Mouse (Mus musculus): ENCODE data around the gene Dgkh. TPM values are rescaled to one million over a fixed set of nuclear protein-coding genes. Genes with fewer than 3 reads are reported as not detected.
"Not testable (repeated sequence)": the region's sequence is repeated elsewhere in the genome, so short reads cannot be mapped to it uniquely, and the experiment has no call there.

The Dgkh gene
- polyA plus RNA-seq, 1 experiment from 2014 or later, result 1.2 TPM

DNA sequence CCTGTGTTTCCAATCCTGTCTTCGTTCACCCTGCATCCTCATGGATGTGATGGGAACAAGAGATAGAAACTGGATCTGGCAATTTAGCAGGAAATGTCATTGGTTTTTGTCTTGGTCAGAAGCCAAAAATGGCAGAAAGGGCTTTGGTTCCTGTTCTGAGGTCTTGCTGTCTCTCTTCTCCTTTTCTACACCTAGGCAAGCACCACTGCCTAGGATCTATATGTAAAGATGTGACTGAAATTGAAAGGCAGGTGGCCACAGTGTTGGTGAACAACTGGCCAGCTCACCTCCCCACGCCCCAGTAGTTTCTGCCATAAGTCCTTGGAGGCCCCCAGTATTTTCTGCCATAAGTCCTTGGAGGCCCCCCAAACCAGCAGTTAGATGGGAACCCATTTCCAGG is 16.1 kb upstream of the Dgkh start:
- WGBS, result 76% methylated on average over 2 of the region's 2 CpGs
- no peaks in the 10 kb centered on the region for H3K4me1 ChIP-seq (replicated peaks; ENCODE audit: control insufficient read depth, insufficient read depth, low read length)
- H3K9me3 ChIP-seq (ENCODE audit: control insufficient read depth, low read length), result no peaks in the 10 kb centered on the region
- H3K27me3 ChIP-seq (replicated peaks; ENCODE audit: control insufficient read depth, insufficient read depth, low read length), result no peaks in the 10 kb centered on the region
- no peak overlapping the region for H3K4me3 ChIP-seq (ENCODE audit: low read depth, low read length)
- H3K36me3 ChIP-seq (ENCODE audit: control insufficient read depth, insufficient read depth, low read length), result no peaks in the 10 kb centered on the region
- H3K4me2 ChIP-seq, result no peak overlapping the region
- ATAC-seq (replicated peaks; ENCODE audit: low FRiP score) (no peak), DNase-seq (ENCODE audit: low spot score) (no peak)
- H3K27ac ChIP-seq (ENCODE audit: low read depth, low read length), result no peak overlapping the region
- no peak overlapping the region for H3K9ac ChIP-seq (ENCODE audit: low read depth, low read length)

DNA sequence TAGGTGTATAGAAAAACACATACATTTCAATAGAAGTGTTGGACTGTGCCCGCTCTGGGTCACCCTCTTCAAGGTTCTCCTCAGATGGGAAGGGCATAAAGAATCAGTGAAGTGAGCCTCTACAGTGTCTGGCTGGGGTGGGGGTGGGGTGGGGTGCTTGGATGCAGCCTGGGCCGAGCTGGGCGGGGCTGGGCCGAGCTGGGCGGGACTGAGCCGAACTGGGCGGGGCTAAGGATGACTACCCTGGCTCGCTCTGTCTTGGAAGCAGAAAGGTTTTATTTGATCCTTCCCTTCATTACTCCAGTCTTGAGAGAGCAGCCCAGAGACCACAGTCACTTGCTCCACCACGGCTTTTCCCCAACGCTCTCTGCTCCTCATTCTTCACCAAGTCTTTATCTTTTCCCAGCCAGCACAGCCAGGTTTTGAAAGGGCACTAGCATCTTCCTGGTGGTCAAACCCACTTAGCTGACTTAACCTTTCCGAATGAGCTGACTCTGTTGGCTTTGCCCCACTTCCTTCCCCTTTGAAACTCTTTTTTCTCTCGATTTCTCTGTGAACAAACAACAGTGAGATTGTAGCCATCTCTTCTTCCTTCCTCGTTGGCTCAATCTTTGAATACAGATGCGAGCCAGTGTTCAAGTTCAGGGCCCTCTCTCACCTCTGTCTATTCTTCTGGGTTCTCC is 15.5 kb upstream of the Dgkh start:
- no peak overlapping the region for H3K27ac ChIP-seq (ENCODE audit: low read depth, low read length)
- H3K4me3 ChIP-seq (ENCODE audit: low read depth, low read length), result no peak overlapping the region
- DNase-seq (ENCODE audit: low spot score), result no peak
- 36% methylated on average over 14 of the region's 14 CpGs for WGBS
- ATAC-seq (replicated peaks; ENCODE audit: low FRiP score), result peak; percentile 61; the same call in 1 of the 2 replicates
- no peaks in the 10 kb centered on the region for H3K36me3 ChIP-seq (ENCODE audit: control insufficient read depth, insufficient read depth, low read length)
- H3K9me3 ChIP-seq (ENCODE audit: control insufficient read depth, low read length), result no peaks in the 10 kb centered on the region
- H3K4me1 ChIP-seq (replicated peaks; ENCODE audit: control insufficient read depth, insufficient read depth, low read length), result no peaks in the 10 kb centered on the region
- H3K9ac ChIP-seq (ENCODE audit: low read depth, low read length), result no peak overlapping the region
- H3K4me2 ChIP-seq, result no peak overlapping the region
- H3K27me3 ChIP-seq (replicated peaks; ENCODE audit: control insufficient read depth, insufficient read depth, low read length), result no peaks in the 10 kb centered on the region

DNA sequence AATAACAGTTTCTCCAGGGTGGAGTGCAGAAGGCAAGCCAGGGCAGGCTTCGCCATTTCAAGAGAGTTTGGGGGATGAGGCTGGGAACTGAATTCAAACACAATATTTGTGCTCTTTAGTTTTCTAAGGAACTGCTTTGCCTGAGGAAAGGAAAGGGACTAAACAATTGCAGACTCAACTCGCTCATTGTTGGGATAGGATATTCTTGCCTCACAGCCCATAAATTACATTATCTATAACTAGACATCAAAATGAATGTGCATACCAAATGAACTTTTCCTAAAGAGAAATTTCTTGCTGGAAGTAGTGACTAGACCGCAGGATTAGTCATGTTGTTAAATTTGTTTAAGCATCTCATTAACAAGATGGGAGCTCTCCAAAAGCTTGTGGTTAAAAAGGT is 14.9 kb upstream of the Dgkh start:
- no peak overlapping the region for H3K4me3 ChIP-seq (ENCODE audit: low read depth, low read length)
- DNase-seq (ENCODE audit: low spot score) (no peak), ATAC-seq (replicated peaks; ENCODE audit: low FRiP score) (no peak)
- no peaks in the 10 kb centered on the region for H3K4me1 ChIP-seq (replicated peaks; ENCODE audit: control insufficient read depth, insufficient read depth, low read length)
- H3K27me3 ChIP-seq (replicated peaks; ENCODE audit: control insufficient read depth, insufficient read depth, low read length), result no peaks in the 10 kb centered on the region
- no peak overlapping the region for H3K9ac ChIP-seq (ENCODE audit: low read depth, low read length)
- no peak overlapping the region for H3K27ac ChIP-seq (ENCODE audit: low read depth, low read length)
- H3K36me3 ChIP-seq (ENCODE audit: control insufficient read depth, insufficient read depth, low read length), result no peaks in the 10 kb centered on the region
- H3K9me3 ChIP-seq (ENCODE audit: control insufficient read depth, low read length), result no peaks in the 10 kb centered on the region
- H3K4me2 ChIP-seq, result no peak overlapping the region
- 83% methylated on average over 3 of the region's 3 CpGs for WGBS

DNA sequence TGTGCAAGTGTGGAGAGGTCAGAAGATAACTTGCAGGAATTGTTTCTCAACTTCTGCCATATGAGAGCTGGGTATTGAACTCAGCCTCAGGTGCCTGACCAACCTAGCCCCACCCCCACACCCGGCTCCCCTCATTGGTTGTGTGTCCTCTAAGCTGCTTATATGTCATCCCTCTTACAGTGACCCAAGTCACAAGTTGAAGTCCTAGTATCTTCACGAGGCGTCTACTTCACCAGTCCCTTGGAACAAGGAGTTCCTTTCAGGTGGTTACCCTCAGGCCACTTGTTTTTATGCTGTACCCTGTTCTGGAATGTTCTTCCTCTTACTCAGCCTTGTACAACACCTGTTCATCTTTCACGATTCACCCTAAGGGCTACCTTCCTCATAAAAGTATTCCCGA is 2.0 kb upstream of the Dgkh start:
- DNase-seq (ENCODE audit: low spot score) (no peak), ATAC-seq (replicated peaks; ENCODE audit: low FRiP score) (no peak)
- Histone ChIP-seq H3K9ac (ENCODE audit: low read depth, low read length) (no peak overlapping the region), H3K27me3 (replicated peaks; ENCODE audit: control insufficient read depth, insufficient read depth, low read length) (peaks cover 39% of the 10 kb centered on the region), H3K9me3 (ENCODE audit: control insufficient read depth, low read length) (no peaks in the 10 kb centered on the region), H3K27ac (ENCODE audit: low read depth, low read length) (no peak overlapping the region), H3K4me1 (replicated peaks; ENCODE audit: control insufficient read depth, insufficient read depth, low read length) (peaks cover 3% of the 10 kb centered on the region; the same call in 1 of the 2 replicates), H3K4me3 (ENCODE audit: low read depth, low read length) (no peak overlapping the region), H3K36me3 (ENCODE audit: control insufficient read depth, insufficient read depth, low read length) (no peaks in the 10 kb centered on the region), H3K4me2 (no peak overlapping the region)
- WGBS, result 60% methylated on average over 5 of the region's 5 CpGs

DNA sequence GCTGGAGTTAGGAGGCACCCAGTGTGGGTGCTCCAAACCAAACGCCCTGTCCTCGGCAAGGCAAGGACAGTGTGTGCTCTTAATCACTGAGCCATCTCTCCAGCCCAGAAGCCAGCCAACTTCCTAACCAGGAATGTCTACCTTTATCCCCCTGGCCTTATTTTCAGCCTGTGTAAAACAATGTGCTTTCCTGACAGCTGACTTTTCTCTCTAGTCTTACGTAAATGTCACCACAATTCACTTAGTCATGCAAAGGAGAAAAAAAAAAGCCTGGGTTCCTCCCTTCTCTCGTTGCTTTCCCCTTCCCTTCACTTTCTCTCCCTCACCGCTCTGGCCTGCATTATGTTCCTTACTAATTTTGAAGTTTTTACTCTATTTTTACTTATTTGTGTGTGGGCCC is 1.6 kb upstream of the Dgkh start:
- DNase-seq (ENCODE audit: low spot score); H3K9ac ChIP-seq (ENCODE audit: low read depth, low read length); H3K4me3 ChIP-seq (ENCODE audit: low read depth, low read length); H3K9me3 ChIP-seq (ENCODE audit: control insufficient read depth, low read length); ATAC-seq (replicated peaks; ENCODE audit: low FRiP score); H3K27ac ChIP-seq (ENCODE audit: low read depth, low read length); H3K4me1 ChIP-seq (replicated peaks; ENCODE audit: control insufficient read depth, insufficient read depth, low read length); H3K36me3 ChIP-seq (ENCODE audit: control insufficient read depth, insufficient read depth, low read length); H3K4me2 ChIP-seq: not testable (repeated sequence)
- 42% methylated on average over 5 of the region's 5 CpGs for WGBS
- H3K27me3 ChIP-seq (replicated peaks; ENCODE audit: control insufficient read depth, insufficient read depth, low read length), result peaks cover 39% of the 10 kb centered on the region

DNA sequence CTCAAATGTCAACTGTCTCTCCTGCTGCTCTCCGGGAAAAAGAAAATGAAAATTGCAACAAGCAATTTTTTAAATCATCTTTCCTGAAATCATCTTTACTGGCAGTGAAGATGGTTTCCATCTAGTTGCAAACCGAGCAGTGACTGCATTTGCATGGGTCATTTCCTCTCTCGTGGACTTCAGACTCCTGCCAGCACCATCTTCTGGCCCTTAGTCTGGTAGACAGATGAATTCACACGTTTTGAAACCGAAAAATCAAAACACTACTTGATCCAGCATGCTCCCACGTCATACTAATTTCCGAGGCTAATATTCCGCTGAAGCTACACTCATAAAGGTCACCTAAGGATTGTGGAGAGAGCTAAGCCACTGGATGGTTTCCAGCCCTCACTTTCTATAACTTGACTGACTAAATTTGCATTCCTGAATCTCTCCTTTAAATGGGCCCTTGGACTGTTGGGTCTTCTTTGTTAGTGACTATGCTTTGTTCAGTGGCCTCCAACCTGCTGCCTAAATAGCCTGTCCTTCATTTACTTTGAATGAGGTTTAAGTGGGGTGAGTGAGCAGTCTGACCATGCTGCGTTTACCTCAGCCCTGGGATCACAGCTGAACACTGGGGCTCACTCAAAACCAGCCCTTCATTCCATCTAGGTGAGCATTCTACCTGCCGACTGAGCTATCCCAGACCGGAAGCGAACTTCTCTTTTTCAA is 945 bp upstream of the Dgkh start:
- peak overlapping the region; percentile 97 for H3K4me2 ChIP-seq
- WGBS, result 37% methylated on average over 12 of the region's 12 CpGs
- H3K4me3 ChIP-seq (ENCODE audit: low read depth, low read length), result peak overlapping the region; percentile 72
- ATAC-seq (replicated peaks; ENCODE audit: low FRiP score), result no peak
- peak overlapping the region; percentile 75; the same call in 1 of the 2 replicates for H3K9ac ChIP-seq (ENCODE audit: low read depth, low read length)
- H3K9me3 ChIP-seq (ENCODE audit: control insufficient read depth, low read length), result no peaks in the 10 kb centered on the region
- H3K27ac ChIP-seq (ENCODE audit: low read depth, low read length), result no peak overlapping the region
- peaks cover 39% of the 10 kb centered on the region for H3K27me3 ChIP-seq (replicated peaks; ENCODE audit: control insufficient read depth, insufficient read depth, low read length)
- no peaks in the 10 kb centered on the region for H3K36me3 ChIP-seq (ENCODE audit: control insufficient read depth, insufficient read depth, low read length)
- peaks cover 3% of the 10 kb centered on the region; the same call in 1 of the 2 replicates for H3K4me1 ChIP-seq (replicated peaks; ENCODE audit: control insufficient read depth, insufficient read depth, low read length)
- no peak for DNase-seq (ENCODE audit: low spot score)

DNA sequence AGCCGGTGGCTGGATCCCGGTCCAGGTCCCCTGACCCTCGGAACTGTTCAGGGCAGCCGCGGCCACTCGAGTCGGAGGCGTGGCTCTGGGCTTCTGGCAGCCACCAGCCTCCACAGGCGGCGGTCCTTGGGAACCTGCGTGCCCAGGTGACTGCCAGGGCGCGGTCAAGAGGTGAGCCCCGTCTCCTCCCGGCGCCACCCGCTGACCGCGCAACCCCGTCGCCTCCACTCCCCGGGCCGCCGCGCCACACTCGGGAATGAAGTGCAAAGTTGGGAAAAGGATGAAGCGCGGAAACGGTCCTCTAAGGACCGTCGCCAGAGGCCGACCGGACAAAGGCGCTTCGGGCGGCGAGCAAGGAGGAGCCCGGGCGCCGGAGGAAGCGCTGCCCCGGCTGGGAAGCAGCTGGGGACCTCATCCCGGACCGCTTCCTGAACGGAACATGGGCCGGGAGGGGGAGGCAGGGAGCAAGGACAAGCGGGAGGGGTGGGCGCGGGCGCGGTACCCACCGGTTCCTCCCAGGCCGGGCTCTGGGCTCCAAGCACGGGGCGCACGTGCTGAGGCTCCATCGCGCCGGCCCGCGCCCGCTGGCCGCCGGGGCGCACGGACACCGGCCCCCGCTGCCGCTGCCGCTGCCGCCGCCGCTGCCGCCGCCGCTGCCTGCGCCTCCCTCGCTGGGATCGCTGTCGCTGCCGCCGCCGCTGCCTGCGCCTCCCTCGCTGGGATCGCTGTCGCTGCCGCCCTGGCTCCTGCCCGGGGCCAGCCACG is 542 bp downstream of the Dgkh start:
- Histone ChIP-seq H3K4me1 (replicated peaks; ENCODE audit: control insufficient read depth, insufficient read depth, low read length) (peaks cover 3% of the 10 kb centered on the region; the same call in 1 of the 2 replicates), H3K4me2 (peak overlapping the region; percentile 97), H3K9me3 (ENCODE audit: control insufficient read depth, low read length) (no peaks in the 10 kb centered on the region), H3K36me3 (ENCODE audit: control insufficient read depth, insufficient read depth, low read length) (no peaks in the 10 kb centered on the region), H3K27ac (ENCODE audit: low read depth, low read length) (0 out of 2 replicates have a peak overlapping the region, but pooled peaks have one; percentile 38), H3K9ac (ENCODE audit: low read depth, low read length) (peak overlapping the region; percentile 75), H3K27me3 (replicated peaks; ENCODE audit: control insufficient read depth, insufficient read depth, low read length) (peaks cover 39% of the 10 kb centered on the region), H3K4me3 (ENCODE audit: low read depth, low read length) (peak overlapping the region; percentile 72)
- peak; percentile 66 for ATAC-seq (replicated peaks; ENCODE audit: low FRiP score)
- peak; percentile 65 for DNase-seq (ENCODE audit: low spot score)
- WGBS, result under 1% methylated on average over 60 of the region's 90 CpGs

DNA sequence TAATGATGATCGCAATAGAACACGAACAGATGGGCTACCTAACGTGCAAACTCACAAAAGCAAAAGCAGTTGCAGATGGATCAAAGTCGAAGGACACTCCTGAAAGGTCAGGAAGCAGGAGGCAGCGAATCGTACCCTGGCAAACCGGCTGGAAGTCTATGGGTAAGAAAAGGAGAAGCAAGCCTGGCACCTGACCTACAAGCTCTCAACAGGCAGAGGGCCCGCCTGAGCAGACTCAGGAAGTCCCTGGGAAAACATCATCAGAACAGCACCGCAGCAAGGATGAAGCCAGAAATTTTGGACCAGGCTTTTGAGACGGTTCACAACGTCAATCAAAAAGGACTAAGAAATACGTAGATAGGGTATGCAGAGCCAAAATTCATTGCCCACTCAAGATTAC is 1.3 kb downstream of the Dgkh start:
- Histone ChIP-seq H3K36me3 (ENCODE audit: control insufficient read depth, insufficient read depth, low read length) (no peaks in the 10 kb centered on the region), H3K9ac (ENCODE audit: low read depth, low read length) (no peak overlapping the region), H3K4me1 (replicated peaks; ENCODE audit: control insufficient read depth, insufficient read depth, low read length) (peaks cover 3% of the 10 kb centered on the region; the same call in 1 of the 2 replicates), H3K9me3 (ENCODE audit: control insufficient read depth, low read length) (no peaks in the 10 kb centered on the region), H3K27me3 (replicated peaks; ENCODE audit: control insufficient read depth, insufficient read depth, low read length) (peaks cover 39% of the 10 kb centered on the region), H3K4me3 (ENCODE audit: low read depth, low read length) (peak overlapping the region; percentile 72), H3K27ac (ENCODE audit: low read depth, low read length) (no peak overlapping the region), H3K4me2 (peak overlapping the region; percentile 97)
- ATAC-seq (replicated peaks; ENCODE audit: low FRiP score), result no peak
- WGBS, result 15% methylated on average over 12 of the region's 12 CpGs
- DNase-seq (ENCODE audit: low spot score), result no peak
